Mouse (Mus musculus): ENCODE measurements at regions not wholly inside any gene's neighbourhood (a gene's known extent, or its start where the extent isn't known, plus 50 kb on each side); places are given as distances from the start of the nearest gene placed in this dataset.

DNA sequence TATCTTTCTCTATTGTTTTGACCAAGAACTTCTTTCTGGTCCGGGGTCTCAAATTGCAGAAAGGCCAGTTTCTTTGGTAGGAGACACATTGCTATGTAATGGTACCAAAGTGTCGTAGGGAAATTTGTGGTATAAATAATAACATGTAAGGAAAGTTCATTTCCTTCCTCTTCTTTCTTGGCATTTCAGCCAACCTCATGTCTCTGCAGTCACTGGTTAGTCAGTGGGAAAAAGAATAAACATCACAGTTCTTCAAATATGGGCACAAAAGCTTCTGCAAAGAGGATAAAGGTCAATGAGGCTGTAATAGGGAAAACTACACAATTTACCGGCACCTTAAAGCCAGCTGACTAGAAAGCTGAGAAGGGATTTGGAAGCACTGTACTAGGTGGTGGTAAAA, 68.5 kb upstream of the Rgs1 start:
- DNase-seq (ENCODE audit: low read depth) = no peak

DNA sequence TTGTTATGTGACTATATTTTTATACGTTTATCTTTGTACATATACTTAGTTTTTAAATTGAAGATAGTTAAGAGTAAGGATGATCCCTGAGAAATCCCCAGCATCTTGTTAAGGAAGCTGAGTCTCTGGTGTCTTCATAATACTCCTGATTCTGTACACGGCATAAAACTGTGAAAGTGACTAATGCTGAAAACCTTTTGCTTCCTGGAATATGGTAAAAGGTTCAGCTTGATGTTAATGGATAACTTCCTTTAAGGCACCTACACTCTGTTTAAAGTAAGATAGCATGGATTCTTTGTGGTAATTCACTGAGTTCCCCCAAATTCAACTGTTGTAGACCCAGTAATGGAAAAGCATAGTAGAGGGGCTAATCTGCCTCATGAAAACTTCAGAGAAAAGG, 67.2 kb upstream of the Rgs1 start:
- DNase-seq (ENCODE audit: low read depth) = no peak

DNA sequence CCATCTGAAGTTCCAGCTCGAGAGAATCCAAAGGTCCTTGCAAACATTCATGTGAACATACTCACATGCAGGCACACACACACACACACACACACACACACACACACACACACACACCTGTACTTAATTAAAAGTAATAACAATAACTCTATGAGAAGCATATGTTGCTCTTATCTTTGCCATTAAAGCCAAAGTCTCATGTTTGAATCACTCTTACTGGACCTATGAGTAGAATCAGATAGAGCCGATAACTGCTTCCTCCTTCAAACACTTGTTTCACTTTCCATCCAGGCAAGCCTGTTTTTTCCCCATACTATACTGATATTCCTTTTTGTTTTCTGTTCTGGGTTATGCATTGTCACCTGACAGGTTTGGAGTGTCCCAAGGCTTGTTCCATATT, 65.3 kb upstream of the Rgs1 start:
- no peak for DNase-seq (ENCODE audit: low read depth)

DNA sequence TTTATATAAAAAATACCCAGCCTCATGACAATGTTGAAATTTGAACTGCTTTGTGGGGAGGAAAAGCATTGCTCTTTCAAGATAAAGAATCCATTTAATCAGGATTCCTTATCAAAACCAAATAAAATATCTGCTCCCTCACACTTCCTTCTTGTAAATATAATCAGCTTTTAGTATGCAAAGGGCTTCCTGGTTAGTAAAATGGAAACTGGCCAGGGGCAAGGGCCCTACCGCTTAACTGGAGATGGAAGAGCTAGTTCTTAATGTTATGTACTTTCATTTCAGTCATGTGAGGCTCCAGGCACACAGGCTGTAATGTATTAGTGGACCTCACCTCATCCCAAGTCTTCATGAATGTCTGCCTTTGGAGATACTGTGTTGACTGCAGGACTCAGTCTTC, 64.3 kb upstream of the Rgs1 start:
- DNase-seq (ENCODE audit: low read depth) = no peak

DNA sequence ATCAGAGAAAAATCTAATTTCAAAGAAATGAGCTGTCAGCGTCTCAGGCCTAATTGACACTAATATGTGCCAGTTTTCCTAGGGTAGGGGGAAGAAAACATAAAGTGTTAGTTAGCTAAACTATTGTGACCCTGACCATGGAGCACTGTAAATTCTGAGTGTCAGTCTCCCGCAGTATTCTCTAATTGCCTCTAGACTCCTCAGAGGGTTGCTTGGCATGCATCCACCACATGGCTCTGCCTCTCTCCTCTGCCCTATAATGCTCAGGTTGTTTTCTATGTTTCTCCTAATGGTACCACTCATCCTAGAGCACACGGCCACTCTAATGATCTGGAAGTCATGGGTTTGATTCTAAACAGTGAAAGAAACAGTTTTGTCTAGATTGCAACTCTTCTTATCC, 60.9 kb upstream of the Rgs1 start:
- DNase-seq (ENCODE audit: low read depth) = no peak

DNA sequence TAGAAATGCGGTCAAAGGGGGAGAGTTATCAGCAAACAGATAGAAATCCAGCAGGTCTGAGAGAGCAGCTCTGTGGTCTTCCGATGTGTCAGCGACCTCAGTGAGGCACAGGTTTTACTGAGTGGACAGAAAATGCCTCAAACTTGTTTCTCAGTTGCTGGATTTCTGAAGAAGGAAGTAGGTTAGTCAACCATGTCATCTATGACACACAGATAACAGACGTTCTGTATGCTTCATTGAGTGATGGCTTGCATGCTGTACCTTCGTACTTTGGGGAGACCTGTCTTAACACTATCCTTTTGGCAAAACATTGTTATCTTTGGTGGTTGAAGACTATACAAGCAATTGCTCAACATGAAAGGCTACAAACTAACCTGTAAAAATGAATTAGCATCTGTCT, 59.3 kb upstream of the Rgs1 start:
- DNase-seq (ENCODE audit: low read depth) = no peak

DNA sequence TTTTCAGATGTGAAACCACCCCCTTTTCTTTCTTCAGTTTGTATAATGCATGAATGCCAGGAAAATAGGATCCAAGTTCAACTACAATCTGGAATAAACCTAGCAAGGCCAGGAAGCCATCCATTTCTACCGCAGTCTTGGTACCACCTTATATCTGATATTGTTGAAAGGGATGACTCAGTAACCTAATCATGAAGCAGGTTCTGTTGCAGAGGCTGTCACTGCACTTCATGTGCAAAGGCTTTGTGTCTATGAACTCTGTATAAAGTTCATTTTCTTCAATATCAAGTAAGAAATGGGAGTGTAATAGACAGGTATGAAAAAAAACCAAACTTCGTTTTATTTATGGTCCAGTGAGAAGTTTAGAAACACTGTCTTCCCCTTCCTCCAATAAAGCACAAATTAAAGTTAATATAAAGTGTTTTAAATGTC, 58.8 kb upstream of the Rgs1 start:
- no peak for DNase-seq (ENCODE audit: low read depth)

DNA sequence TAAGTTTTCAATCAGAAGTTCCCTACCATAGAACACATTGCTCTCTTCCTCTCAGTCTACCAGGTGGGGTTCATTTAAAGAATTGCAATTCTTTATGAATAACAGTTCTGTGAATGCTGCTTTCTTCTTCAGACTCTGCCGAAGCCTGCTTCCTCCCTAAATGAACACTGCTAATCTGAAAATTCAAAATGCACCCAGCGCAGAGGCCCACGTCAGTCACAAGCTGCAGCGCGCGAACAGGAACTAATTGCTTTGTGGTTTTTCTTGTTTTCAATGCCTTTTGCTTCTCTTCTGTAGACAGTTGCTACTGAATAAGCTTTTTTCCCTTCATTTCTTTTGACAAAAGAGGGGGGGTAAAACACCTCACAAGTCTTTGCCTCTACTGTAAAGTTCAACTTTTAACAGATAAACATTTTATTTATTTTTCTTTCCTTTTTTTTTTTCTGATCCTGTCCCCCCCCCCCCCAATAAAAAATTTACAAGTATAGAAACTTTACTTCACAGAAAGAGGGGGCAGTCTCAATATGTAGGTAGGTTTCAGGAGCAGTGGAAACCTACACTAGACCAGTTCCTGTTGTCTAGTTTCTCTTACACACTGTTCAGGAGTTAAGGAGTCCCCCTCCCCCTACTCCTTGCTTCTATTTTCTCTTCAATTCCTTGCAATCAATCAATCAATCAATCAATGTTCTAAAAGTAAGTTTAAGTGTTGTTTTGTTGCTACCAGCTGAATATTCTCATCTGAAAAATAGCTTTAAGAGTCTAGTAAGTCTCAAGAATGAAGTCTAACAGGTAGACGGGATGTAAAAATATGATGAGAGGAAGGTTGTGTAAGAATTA, 58.2 kb upstream of the Rgs1 start:
- no peak for DNase-seq (ENCODE audit: low read depth)

DNA sequence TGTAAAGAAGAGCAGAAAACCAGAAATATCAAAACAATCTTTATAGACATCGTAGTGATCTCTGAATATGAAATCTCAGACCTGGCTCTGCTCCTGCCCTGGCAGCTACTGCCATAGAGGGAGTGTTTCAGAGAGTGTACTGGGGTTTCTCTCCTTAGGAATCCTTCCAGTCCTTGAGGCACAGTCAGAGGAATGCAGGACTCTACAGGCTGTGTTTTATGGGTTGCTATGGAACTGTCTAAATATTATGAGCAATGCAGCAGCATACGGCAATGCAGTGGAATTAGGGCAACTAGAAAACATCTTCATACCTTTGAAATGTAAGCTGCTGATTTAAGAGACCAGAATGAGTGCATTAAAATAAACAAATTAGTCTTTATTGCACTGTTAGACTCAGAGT, 57.2 kb upstream of the Rgs1 start:
- DNase-seq (ENCODE audit: low read depth) = no peak

DNA sequence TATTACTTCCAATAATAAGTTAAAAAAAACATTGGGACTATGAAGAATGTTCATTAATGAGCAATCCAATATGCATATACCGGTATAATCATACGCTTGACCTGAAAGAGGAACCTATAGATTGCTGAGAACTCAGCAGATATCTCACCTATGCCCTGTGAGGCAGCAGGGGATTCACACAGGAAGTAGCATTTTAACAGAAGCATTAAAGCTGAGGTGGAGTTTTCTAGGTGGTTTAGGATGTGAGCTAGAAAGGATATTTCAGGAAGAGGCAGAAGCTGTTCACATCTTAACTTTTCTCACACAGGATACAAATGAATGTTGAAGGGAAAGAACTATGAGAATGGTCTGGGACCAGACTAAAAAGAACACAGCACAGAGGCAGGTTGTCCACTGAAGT, 51.6 kb upstream of the Rgs1 start:
- DNase-seq (ENCODE audit: low read depth) = no peak

Data from c-Kit-positive CD71-positive TER-119-negative erythroid progenitor cells, embryonic 14.5 days (primary cell).